Mouse (Mus musculus): ENCODE data around the gene Tnk1.

Tnk1 gene

DNA sequence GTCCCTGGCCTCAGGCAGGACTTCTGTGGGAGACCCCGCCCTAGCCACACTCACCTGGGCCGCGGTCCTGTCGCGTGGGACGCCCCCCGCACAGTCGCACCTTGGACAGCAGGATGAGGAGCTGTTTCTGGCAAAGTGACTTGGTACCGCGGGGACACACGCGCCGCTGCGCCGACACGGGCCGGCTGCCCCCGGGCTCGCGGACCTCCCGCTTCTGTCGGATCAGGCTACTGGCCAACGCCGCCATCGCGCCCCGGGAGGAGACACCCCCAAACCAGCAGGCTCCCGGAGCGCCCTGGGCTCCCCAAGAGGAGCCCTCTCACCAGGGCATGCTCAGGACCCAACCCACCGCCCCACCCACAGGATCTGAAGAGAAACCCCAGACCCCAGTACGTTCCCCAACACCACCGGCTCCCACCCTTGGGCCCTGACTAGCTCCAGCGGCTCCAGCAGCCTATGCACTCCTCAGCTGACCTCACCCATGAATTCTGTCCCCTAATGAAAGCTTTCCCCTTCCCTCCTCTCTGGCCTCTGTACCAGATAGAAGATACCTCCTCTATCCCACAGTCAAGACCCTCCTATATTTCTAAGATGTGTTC, 57.1 kb downstream of the Tnk1 start, which contains the start of gene Fgf11:
Fgf11 (minus strand) TSS at position 479 of the 599 bp plus-strand sequence.
- DNase-seq (ENCODE audit: low spot score): no peak

All from ovary, adult 18-20 months (tissue).